Mouse (Mus musculus): ENCODE measurements around the gene Catsper1. TPM values are rescaled to one million over a fixed set of nuclear protein-coding genes. Genes with fewer than 3 reads are reported as not detected.

Catsper1 gene
- polyA plus RNA-seq, 1 experiment from 2014 or later, result not detected

DNA sequence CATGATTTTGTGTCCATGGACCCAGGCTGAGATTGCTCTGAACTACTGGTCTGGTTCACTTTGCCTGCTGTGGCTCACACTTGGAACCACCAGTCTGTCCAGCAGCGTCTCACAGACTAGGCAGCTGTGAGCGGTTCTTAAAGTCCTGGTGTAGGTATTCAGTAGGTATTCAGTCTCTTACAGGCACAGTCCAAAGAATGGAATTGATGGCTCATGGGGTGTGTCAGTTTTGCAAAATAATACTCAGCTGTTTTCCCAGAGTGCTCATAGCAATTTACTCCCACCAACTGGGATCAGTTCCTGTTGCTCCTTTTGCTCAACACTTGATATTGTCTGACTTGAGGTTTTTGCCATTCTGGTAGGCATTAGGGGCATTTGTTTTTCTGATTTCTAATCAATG is 26.6 kb downstream of the Catsper1 start:
- no peak overlapping the region for H3K9ac ChIP-seq (replicated peaks; ENCODE audit: low read length)
- H3K27ac ChIP-seq (replicated peaks; ENCODE audit: low read depth, low read length), result no peak overlapping the region
- no peak overlapping the region for H3K4me2 ChIP-seq (ENCODE audit: low read depth, low read length)
- no peaks in the 10 kb centered on the region for H3K27me3 ChIP-seq (ENCODE audit: control insufficient read depth, insufficient read depth, low read length)
- H3K36me3 ChIP-seq (replicated peaks; ENCODE audit: control insufficient read depth, insufficient read depth, low read depth, low read length), result peaks cover 3% of the 10 kb centered on the region
- ATAC-seq (replicated peaks; ENCODE audit: insufficient number of reproducible peaks, low FRiP score, low TSS enrichment, low read depth) (no peak), DNase-seq (ENCODE audit: low spot score) (no peak)
- 88% methylated on average over 2 of the region's 2 CpGs for WGBS
- no peaks in the 10 kb centered on the region for H3K9me3 ChIP-seq (replicated peaks; ENCODE audit: control insufficient read depth, low read length)
- H3K4me1 ChIP-seq (ENCODE audit: control insufficient read depth, insufficient read depth, low read length), result no peaks in the 10 kb centered on the region
- no peak overlapping the region for H3K4me3 ChIP-seq (ENCODE audit: low read depth, low read length)

DNA sequence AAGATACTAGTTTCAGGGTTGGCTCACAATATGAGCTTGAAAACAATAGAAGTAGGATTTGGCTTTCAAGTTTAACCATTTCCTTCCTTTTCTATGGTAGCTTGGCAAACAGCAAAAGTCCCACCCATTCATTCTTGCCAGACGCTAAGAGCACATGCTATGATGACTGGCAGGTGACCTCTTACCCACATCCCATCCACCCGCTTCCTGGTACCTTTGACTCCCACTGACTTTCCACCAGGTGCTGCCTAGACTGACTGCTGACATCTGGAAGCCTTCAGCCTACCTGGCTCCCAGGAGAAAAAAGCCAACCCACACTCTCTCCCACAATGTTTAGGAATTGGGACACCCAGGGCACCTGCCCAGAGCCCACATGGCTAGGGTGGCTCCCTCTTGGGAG is 28.6 kb downstream of the Catsper1 start:
- Histone ChIP-seq H3K9ac (replicated peaks; ENCODE audit: low read length) (no peak overlapping the region), H3K27me3 (ENCODE audit: control insufficient read depth, insufficient read depth, low read length) (no peaks in the 10 kb centered on the region), H3K36me3 (replicated peaks; ENCODE audit: control insufficient read depth, insufficient read depth, low read depth, low read length) (peaks cover 6% of the 10 kb centered on the region), H3K4me3 (ENCODE audit: low read depth, low read length) (no peak overlapping the region), H3K27ac (replicated peaks; ENCODE audit: low read depth, low read length) (no peak overlapping the region), H3K4me1 (ENCODE audit: control insufficient read depth, insufficient read depth, low read length) (no peaks in the 10 kb centered on the region; the same call in none of the 2 replicates), H3K4me2 (ENCODE audit: low read depth, low read length) (no peak overlapping the region), H3K9me3 (replicated peaks; ENCODE audit: control insufficient read depth, low read length) (no peaks in the 10 kb centered on the region)
- ATAC-seq (replicated peaks; ENCODE audit: insufficient number of reproducible peaks, low FRiP score, low TSS enrichment, low read depth) (no peak), DNase-seq (ENCODE audit: low spot score) (no peak)
- WGBS, result 80% methylated on average over 2 of the region's 2 CpGs

DNA sequence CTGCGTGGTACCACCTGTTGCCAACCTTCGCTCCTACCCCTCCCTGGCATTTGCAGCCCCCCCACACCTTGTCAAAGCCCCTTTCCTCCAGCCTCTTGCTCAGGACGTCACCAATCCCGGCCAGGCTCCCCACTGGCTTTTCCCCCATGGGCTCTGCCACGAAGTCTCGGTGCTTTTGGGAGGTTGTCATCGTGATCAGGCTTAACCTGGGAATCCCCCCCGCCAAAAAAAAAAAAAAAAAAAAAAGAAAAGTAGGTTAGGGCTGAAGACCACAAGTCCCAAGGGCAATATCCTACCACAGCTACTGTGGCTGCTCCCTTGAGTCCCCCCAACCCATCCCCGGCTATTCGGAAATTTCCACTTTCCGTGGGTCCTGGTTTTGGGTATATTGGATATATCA is 30.2 kb downstream of the Catsper1 start:
- no peak; the same call in 1 of the 2 replicates for ATAC-seq (replicated peaks; ENCODE audit: insufficient number of reproducible peaks, low FRiP score, low TSS enrichment, low read depth)
- Histone ChIP-seq H3K9me3 (replicated peaks; ENCODE audit: control insufficient read depth, low read length) (no peaks in the 10 kb centered on the region), H3K4me2 (ENCODE audit: low read depth, low read length) (peak overlapping the region; percentile 73), H3K4me3 (ENCODE audit: low read depth, low read length) (peak overlapping the region; percentile 97), H3K9ac (replicated peaks; ENCODE audit: low read length) (peak overlapping the region; percentile 73), H3K4me1 (ENCODE audit: control insufficient read depth, insufficient read depth, low read length) (no peaks in the 10 kb centered on the region; the same call in none of the 2 replicates), H3K36me3 (replicated peaks; ENCODE audit: control insufficient read depth, insufficient read depth, low read depth, low read length) (peaks cover 17% of the 10 kb centered on the region), H3K27me3 (ENCODE audit: control insufficient read depth, insufficient read depth, low read length) (no peaks in the 10 kb centered on the region), H3K27ac (replicated peaks; ENCODE audit: low read depth, low read length) (0 out of 2 replicates have a peak overlapping the region, but pooled peaks have one; percentile 57)
- no peak for DNase-seq (ENCODE audit: low spot score)
- WGBS, result 23% methylated on average over 11 of the region's 11 CpGs

DNA sequence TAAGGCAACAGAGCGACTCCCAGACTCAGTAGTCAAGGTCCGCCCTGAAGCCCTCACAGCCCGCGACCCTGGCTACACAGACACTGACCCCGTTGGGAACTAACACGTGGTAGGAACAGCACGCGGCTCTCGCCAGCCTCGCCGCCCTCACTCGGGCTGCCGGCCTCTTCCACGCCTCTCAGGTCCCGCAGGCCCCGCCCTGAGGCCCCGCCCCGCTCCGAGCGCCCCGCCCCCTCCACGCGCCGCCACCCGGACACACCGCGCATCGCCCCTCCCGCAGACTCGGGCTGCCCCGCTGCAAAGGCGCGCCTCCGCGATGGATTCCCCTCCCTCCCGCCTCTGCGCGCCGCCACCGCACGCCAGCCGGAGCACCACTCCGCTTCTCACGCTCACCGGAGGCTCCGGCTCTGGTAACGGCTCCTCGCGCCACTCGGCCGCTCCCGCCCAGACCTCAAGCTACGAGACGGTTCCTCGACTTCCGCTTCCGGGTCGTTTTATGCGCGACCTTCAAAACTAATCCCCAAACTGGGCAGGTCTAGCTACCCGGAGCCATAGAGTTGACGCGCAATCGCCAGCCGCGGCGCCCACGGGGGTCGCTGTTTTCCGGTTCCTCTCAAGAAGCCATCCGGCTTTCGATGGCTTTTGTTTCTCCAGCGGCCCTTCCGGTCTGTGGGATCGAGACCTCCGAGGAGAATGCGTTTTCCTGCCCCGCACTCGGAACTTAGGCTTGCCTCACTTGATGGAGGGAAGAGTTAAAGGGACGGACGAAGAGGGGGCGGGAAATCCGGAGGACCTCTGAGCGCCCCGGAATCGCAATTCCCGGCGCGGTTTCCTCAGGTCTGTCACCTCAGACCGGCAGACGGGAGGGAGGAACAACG is 30.9 kb downstream of the Catsper1 start, which contains the start of gene Eif1ad:
Gene Eif1ad (plus strand): TSS at position 567 of the 878 bp plus-strand sequence.
- H3K27ac ChIP-seq (replicated peaks; ENCODE audit: low read depth, low read length), result peak within 1 kb of the TSS; percentile 57

DNA sequence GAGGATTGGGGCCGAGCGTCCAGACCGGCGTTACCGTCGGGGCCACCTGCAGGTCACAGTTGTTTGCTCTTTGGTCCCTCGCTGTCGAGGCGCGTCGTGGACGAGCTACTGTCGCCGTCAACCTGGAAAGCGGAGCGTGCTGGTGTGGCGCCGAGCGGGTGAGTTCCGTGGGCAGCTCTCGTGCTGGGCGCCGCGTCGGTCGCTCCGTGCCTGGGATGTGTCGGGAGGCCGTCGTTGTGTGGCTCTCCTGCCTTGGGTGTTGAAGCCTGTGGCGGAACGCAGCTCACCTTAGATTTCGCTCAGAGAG is 31.5 kb downstream of the Catsper1 start, which contains the start of gene Banf1:
Gene Banf1 (minus strand): TSS at position 116 of the 307 bp plus-strand sequence.
- no peaks in the 10 kb centered on the region for H3K27me3 ChIP-seq (ENCODE audit: control insufficient read depth, insufficient read depth, low read length)
- DNase-seq (ENCODE audit: low spot score), result no peak
- peak within 1 kb of the TSS; percentile 57 for H3K27ac ChIP-seq (replicated peaks; ENCODE audit: low read depth, low read length)
- under 1% methylated on average over 33 of the region's 33 CpGs for WGBS
- peaks cover 21% of the 10 kb centered on the region for H3K36me3 ChIP-seq (replicated peaks; ENCODE audit: control insufficient read depth, insufficient read depth, low read depth, low read length)
- ATAC-seq (replicated peaks; ENCODE audit: insufficient number of reproducible peaks, low FRiP score, low TSS enrichment, low read depth), result 0 out of 2 replicates have a peak, but pooled peaks have one; percentile 1
- H3K4me1 ChIP-seq (ENCODE audit: control insufficient read depth, insufficient read depth, low read length), result no peaks in the 10 kb centered on the region; the same call in none of the 2 replicates
- peak within 1 kb of the TSS; percentile 79 for H3K4me2 ChIP-seq (ENCODE audit: low read depth, low read length)
- peak within 1 kb of the TSS; percentile 73 for H3K9ac ChIP-seq (replicated peaks; ENCODE audit: low read length)
- H3K4me3 ChIP-seq (ENCODE audit: low read depth, low read length), result peak within 1 kb of the TSS; percentile 97
- no peaks in the 10 kb centered on the region for H3K9me3 ChIP-seq (replicated peaks; ENCODE audit: control insufficient read depth, low read length)

More for the DNA sequence above, 30.9 kb downstream of the Catsper1 start, which contains the start of gene Eif1ad:
- Histone ChIP-seq H3K36me3 (replicated peaks; ENCODE audit: control insufficient read depth, insufficient read depth, low read depth, low read length) (peaks cover 17% of the 10 kb centered on the region), H3K4me1 (ENCODE audit: control insufficient read depth, insufficient read depth, low read length) (no peaks in the 10 kb centered on the region; the same call in none of the 2 replicates), H3K9me3 (replicated peaks; ENCODE audit: control insufficient read depth, low read length) (no peaks in the 10 kb centered on the region), H3K27me3 (ENCODE audit: control insufficient read depth, insufficient read depth, low read length) (no peaks in the 10 kb centered on the region), H3K9ac (replicated peaks; ENCODE audit: low read length) (peak within 1 kb of the TSS; percentile 73), H3K4me3 (ENCODE audit: low read depth, low read length) (peak within 1 kb of the TSS; percentile 97), H3K4me2 (ENCODE audit: low read depth, low read length) (peak within 1 kb of the TSS; percentile 79)
- DNase-seq (ENCODE audit: low spot score) (peak; percentile 99), ATAC-seq (replicated peaks; ENCODE audit: insufficient number of reproducible peaks, low FRiP score, low TSS enrichment, low read depth) (peak; percentile 94)
- WGBS, result 1% methylated on average over 84 of the region's 92 CpGs

DNA sequence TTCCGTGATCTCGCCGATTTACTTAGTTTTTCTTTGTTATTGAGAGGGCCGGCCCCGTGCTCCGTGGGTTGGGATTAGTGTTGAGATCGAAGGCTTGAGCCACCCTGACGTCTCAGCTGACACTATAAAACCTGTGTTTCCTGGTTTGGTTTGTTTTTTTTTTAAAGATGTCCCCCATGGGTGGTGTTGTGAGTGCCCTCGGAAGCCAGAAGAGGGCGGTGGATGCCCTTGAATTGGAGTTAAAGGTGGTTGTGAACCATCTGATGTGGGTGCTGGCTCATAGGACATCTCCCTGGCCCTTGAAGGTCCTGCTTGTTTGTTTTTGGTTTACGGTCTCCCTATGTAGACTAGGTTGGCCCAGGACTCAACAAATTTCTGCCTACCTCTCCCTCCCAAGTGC is 31.9 kb downstream of the Catsper1 start:
- WGBS, result 12% methylated on average over 11 of the region's 11 CpGs
- Histone ChIP-seq H3K4me2 (ENCODE audit: low read depth, low read length) (peak overlapping the region; percentile 79), H3K4me1 (ENCODE audit: control insufficient read depth, insufficient read depth, low read length) (no peaks in the 10 kb centered on the region; the same call in none of the 2 replicates), H3K36me3 (replicated peaks; ENCODE audit: control insufficient read depth, insufficient read depth, low read depth, low read length) (peaks cover 24% of the 10 kb centered on the region), H3K27me3 (ENCODE audit: control insufficient read depth, insufficient read depth, low read length) (no peaks in the 10 kb centered on the region), H3K4me3 (ENCODE audit: low read depth, low read length) (peak overlapping the region; percentile 97), H3K27ac (replicated peaks; ENCODE audit: low read depth, low read length) (no peak overlapping the region), H3K9me3 (replicated peaks; ENCODE audit: control insufficient read depth, low read length) (no peaks in the 10 kb centered on the region), H3K9ac (replicated peaks; ENCODE audit: low read length) (peak overlapping the region; percentile 73)
- no peak for ATAC-seq (replicated peaks; ENCODE audit: insufficient number of reproducible peaks, low FRiP score, low TSS enrichment, low read depth)
- DNase-seq (ENCODE audit: low spot score), result no peak

DNA sequence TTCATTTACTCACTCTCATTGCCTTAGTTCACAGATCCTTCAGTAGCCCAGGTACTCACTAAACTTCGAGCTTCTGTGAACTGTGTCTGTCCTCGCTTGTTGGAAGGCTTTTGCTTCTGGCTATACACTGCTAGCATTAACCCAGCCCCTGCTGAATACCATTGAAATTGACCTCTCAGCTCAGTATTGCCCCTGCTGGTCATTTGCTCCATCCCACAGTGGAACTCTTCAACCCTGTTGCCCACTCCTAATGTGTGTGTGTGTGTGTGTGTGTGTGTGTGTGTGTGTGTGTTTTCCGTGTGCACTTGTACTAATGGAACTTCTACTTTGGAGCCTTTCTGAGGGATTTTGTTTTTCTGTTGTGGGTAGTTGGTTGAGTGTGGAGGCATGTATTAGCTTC is 35.4 kb downstream of the Catsper1 start:
- Histone ChIP-seq H3K36me3 (replicated peaks; ENCODE audit: control insufficient read depth, insufficient read depth, low read depth, low read length) (peaks cover 21% of the 10 kb centered on the region), H3K9me3 (replicated peaks; ENCODE audit: control insufficient read depth, low read length) (no peaks in the 10 kb centered on the region), H3K27me3 (ENCODE audit: control insufficient read depth, insufficient read depth, low read length) (no peaks in the 10 kb centered on the region), H3K27ac (replicated peaks; ENCODE audit: low read depth, low read length) (no peak overlapping the region), H3K9ac (replicated peaks; ENCODE audit: low read length) (no peak overlapping the region), H3K4me2 (ENCODE audit: low read depth, low read length) (no peak overlapping the region), H3K4me3 (ENCODE audit: low read depth, low read length) (no peak overlapping the region), H3K4me1 (ENCODE audit: control insufficient read depth, insufficient read depth, low read length) (no peaks in the 10 kb centered on the region; the same call in none of the 2 replicates)
- DNase-seq (ENCODE audit: low spot score) (no peak), ATAC-seq (replicated peaks; ENCODE audit: insufficient number of reproducible peaks, low FRiP score, low TSS enrichment, low read depth) (no peak)
- WGBS, result 91% methylated on average over 3 of the region's 3 CpGs

DNA sequence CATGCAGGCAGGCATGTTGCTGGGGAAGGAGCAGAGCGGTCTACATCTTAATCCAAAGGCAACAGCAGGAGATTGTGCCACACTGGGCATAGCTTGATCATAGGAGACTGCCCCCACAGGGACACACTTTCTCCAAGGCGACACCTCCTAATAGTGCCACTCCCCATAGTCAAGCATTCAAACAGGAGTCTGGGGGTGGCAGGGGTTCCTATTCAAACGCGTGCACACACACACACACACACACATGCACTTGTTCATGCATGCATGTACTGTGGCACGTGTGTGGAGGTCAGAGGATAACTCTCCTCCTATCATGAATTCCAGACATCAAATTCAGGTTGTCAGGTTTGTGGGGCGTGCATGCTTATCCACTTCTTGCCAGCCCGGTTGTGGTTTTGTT is 37.2 kb downstream of the Catsper1 start:
- H3K27me3 ChIP-seq (ENCODE audit: control insufficient read depth, insufficient read depth, low read length), result no peaks in the 10 kb centered on the region
- ATAC-seq (replicated peaks; ENCODE audit: insufficient number of reproducible peaks, low FRiP score, low TSS enrichment, low read depth), result no peak
- peaks cover 21% of the 10 kb centered on the region for H3K36me3 ChIP-seq (replicated peaks; ENCODE audit: control insufficient read depth, insufficient read depth, low read depth, low read length)
- H3K27ac ChIP-seq (replicated peaks; ENCODE audit: low read depth, low read length), result no peak overlapping the region
- H3K4me3 ChIP-seq (ENCODE audit: low read depth, low read length), result no peak overlapping the region
- H3K9me3 ChIP-seq (replicated peaks; ENCODE audit: control insufficient read depth, low read length), result no peaks in the 10 kb centered on the region
- no peak overlapping the region for H3K4me2 ChIP-seq (ENCODE audit: low read depth, low read length)
- 95% methylated on average over 7 of the region's 7 CpGs for WGBS
- no peak overlapping the region for H3K9ac ChIP-seq (replicated peaks; ENCODE audit: low read length)
- no peak for DNase-seq (ENCODE audit: low spot score)
- no peaks in the 10 kb centered on the region; the same call in none of the 2 replicates for H3K4me1 ChIP-seq (ENCODE audit: control insufficient read depth, insufficient read depth, low read length)
